1 mouse cellular context compared by ENCODE assay signal in the genomic region with DNA sequence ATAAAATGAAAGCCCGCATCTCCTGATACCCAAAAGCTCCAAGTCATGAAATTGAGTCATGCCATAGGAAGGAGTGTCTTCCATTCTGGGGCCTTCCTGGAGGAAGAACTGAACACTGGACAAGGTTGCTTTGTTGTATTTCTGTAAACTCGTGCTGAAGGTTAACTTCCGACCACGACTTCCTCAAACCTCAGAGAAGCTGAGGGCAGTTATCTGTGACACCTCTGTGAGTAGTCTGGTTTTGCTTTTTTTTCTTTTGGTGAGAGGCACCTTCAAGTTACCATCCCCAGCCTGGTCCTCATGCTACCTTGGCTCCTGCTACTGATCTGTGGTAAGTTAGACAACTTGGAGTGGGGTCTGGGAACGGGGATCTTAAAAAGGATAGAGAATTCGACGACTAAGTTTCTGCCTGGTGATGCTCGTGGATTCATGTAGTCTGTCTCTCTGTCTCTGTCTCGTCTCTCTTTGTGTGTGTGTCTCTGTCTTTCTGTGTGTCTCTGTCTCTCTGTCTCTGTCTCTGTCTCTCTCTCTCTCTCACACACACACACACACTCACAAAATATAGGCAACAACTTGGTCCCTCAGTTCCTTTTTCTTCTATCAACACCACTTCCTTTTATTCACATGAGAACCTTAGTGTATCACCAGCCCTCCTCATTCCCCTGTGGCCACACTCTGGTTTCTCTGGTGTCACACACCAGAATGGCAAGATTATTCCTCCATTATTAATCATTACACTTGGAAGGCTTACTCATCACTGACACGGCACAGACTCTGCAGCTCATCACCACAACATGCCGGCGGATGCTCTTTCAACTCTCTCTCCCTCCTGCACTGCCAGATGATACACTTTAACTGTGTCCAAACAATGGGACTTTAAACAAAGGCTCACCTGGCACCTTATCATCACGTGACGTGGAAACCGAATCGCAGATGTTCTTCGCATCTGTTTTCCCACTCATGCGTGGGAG.
TF ChIP-seq lines count a peak whose summit lies in the region.

A gene (plus strand): TSS at position 193 of the 971 bp plus-strand sequence.

TF ChIP-seq in MEL, 35 proteins besides CTCF, POLR2A, EP300 and RAD21 (continued from another document):
- TF ChIP-seq MXI1 (IDR thresholded peaks at IDR 0.05; ENCODE audit: low read depth, low read length) (no peak), BHLHE40 (IDR thresholded peaks at IDR 0.05; ENCODE audit: borderline replicate concordance, low read depth, low read length) (peak; percentile 70), MEF2A (IDR thresholded peaks at IDR 0.05; ENCODE audit: extremely low read depth, insufficient replicate concordance, low read depth, low read length, poor library complexity, severe bottlenecking) (no peak), HCFC1 (IDR thresholded peaks at IDR 0.05; ENCODE audit: low read depth, low read length) (no peak), SIN3A (IDR thresholded peaks at IDR 0.05; ENCODE audit: low read length) (no peak), ZC3H11A (IDR thresholded peaks at IDR 0.05; ENCODE audit: low read depth, low read length) (no peak), NELFE (IDR thresholded peaks at IDR 0.05; ENCODE audit: low read depth, low read length) (no peak), ZKSCAN1 (IDR thresholded peaks at IDR 0.05; ENCODE audit: low read depth, low read length) (no peak), CHD2 (IDR thresholded peaks at IDR 0.05; ENCODE audit: low read length) (no peak), TAL1 (IDR thresholded peaks at IDR 0.05; ENCODE audit: low read length) (no peak)
